Mouse (Mus musculus): ENCODE measurements around the gene Usp19.

DNA sequence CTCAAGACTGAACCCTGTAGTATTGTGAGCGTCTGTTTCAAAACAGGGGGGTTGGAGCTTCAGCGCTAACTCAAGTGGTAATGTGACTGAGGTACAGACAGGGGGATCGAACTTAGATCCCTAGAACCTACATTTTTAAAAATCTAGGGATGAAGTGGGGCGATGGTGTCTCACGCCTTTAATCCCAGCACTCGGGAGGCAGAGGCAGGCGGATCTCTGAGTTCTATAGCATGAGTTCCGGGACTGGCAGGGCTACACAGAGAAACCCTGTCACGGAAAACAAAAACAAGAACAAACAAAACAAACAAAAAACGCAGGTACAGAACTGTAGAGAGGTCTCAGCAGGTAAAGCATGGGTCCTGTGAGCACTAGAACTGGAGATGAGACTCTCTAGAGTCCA, 33.4 kb upstream of the Usp19 start:
- TF ChIP-seq POLR2A (IDR thresholded peaks at IDR 0.05; ENCODE audit: control insufficient read depth, low read depth, low read length) (no peak), CTCF (IDR thresholded peaks at IDR 0.05; ENCODE audit: control insufficient read depth, insufficient read depth, insufficient replicate concordance, low read depth, low read length) (no peak)

All from testis, adult 2 months (tissue).